Mouse (Mus musculus): Measurements from ENCODE around the gene Azin2.

- no peak for TF ChIP-seq POLR2A (IDR thresholded peaks at IDR 0.05; ENCODE audit: extremely low read depth, insufficient read depth, low read length)
- TF ChIP-seq CTCF (IDR thresholded peaks at IDR 0.05; ENCODE audit: low read depth, low read length): no peak
Observed at GRCm38 (mm10) chr4:128974677-128975076, 12.4 kb upstream of the Azin2 start.
